Mouse (Mus musculus): ENCODE data around the gene Rusc2. TPM values are rescaled to one million over a fixed set of nuclear protein-coding genes. Genes with fewer than 3 reads are reported as not detected.

Gene Rusc2
- polyA plus RNA-seq, 1 experiment from 2014 or later = 15.1 TPM

DNA sequence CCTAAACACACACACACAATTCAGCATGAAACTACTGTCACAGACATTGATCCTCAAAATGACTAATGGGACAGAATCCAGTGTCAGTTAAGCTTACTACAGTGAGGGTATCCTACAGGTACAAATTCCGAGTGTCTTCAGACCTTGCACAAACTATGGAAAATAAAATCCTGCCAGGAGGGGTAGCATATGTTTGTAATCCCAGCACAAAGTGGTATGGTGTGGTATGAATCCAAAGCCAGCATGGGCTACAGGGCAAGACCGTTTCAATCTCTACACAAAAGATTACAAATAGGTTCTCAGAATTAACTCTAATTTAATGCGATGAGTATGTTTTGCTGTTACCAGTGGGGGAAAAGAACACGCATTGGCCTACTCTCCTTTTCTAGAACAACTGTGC, 59.9 kb downstream of the Rusc2 start, which contains the start of gene Tesk1:
Gene Tesk1 (plus strand): TSS at position 301 of the 400 bp plus-strand sequence.
- Histone ChIP-seq H3K27ac (ENCODE audit: low read length) (peak within 1 kb of the TSS; percentile 95), H3K36me3 (ENCODE audit: control insufficient read depth, insufficient read depth, low read length) (no peaks in the 10 kb centered on the region; the same call in 1 of the 2 replicates), H3K4me2 (ENCODE audit: low read depth, low read length) (peak within 1 kb of the TSS; percentile 95), H3K4me3 (replicated peaks; ENCODE audit: low read length) (peak within 1 kb of the TSS; percentile 94), H3K27me3 (ENCODE audit: control insufficient read depth, insufficient read depth, low read length) (no peaks in the 10 kb centered on the region), H3K9ac (ENCODE audit: low read length) (peak within 1 kb of the TSS; percentile 99), H3K9me3 (replicated peaks; ENCODE audit: control insufficient read depth, low read length) (no peaks in the 10 kb centered on the region), H3K4me1 (ENCODE audit: control insufficient read depth, insufficient read depth, low read length) (peaks cover 11% of the 10 kb centered on the region)
- no peak for ATAC-seq (ENCODE audit: insufficient read depth, low FRiP score)
- WGBS = 24% methylated on average over 4 of the region's 4 CpGs

GRCm38 (mm10) chr4:43442044-43442443, 60.3 kb downstream of the Rusc2 start:
- under 1% methylated on average over 33 of the region's 33 CpGs for WGBS
- H3K4me2 ChIP-seq (ENCODE audit: low read depth, low read length) = peak overlapping the region; percentile 95
- peak; percentile 94 for ATAC-seq (ENCODE audit: insufficient read depth, low FRiP score)
- H3K4me3 ChIP-seq (replicated peaks; ENCODE audit: low read length) = peak overlapping the region; percentile 94
- peaks cover 11% of the 10 kb centered on the region for H3K4me1 ChIP-seq (ENCODE audit: control insufficient read depth, insufficient read depth, low read length)
- no peaks in the 10 kb centered on the region for H3K9me3 ChIP-seq (replicated peaks; ENCODE audit: control insufficient read depth, low read length)
- H3K36me3 ChIP-seq (ENCODE audit: control insufficient read depth, insufficient read depth, low read length) = no peaks in the 10 kb centered on the region; the same call in 1 of the 2 replicates
- H3K9ac ChIP-seq (ENCODE audit: low read length) = peak overlapping the region; percentile 99
- H3K27ac ChIP-seq (ENCODE audit: low read length) = peak overlapping the region; percentile 95
- no peaks in the 10 kb centered on the region for H3K27me3 ChIP-seq (ENCODE audit: control insufficient read depth, insufficient read depth, low read length)

GRCm38 (mm10) chr4:43442456-43443361, 60.9 kb downstream of the Rusc2 start:
- H3K4me2 ChIP-seq (ENCODE audit: low read depth, low read length) = peak overlapping the region; percentile 95
- peak overlapping the region; percentile 94 for H3K4me3 ChIP-seq (replicated peaks; ENCODE audit: low read length)
- WGBS = under 1% methylated on average over 68 of the region's 88 CpGs

GRCm38 (mm10) chr4:43443511-43443910, 61.7 kb downstream of the Rusc2 start:
- Histone ChIP-seq H3K27ac (ENCODE audit: low read length) (peak overlapping the region; percentile 95), H3K4me2 (ENCODE audit: low read depth, low read length) (peak overlapping the region; percentile 95), H3K4me1 (ENCODE audit: control insufficient read depth, insufficient read depth, low read length) (peaks cover 11% of the 10 kb centered on the region), H3K4me3 (replicated peaks; ENCODE audit: low read length) (peak overlapping the region; percentile 94), H3K27me3 (ENCODE audit: control insufficient read depth, insufficient read depth, low read length) (no peaks in the 10 kb centered on the region), H3K36me3 (ENCODE audit: control insufficient read depth, insufficient read depth, low read length) (no peaks in the 10 kb centered on the region; the same call in 1 of the 2 replicates), H3K9me3 (replicated peaks; ENCODE audit: control insufficient read depth, low read length) (no peaks in the 10 kb centered on the region), H3K9ac (ENCODE audit: low read length) (peak overlapping the region; percentile 99)
- 1% methylated on average over 28 of the region's 28 CpGs for WGBS
- ATAC-seq (ENCODE audit: insufficient read depth, low FRiP score) = peak; percentile 1; the same call in 1 of the 2 replicates

More at GRCm38 (mm10) chr4:43442456-43443361, 60.9 kb downstream of the Rusc2 start:
- no peaks in the 10 kb centered on the region for H3K27me3 ChIP-seq (ENCODE audit: control insufficient read depth, insufficient read depth, low read length)
- no peaks in the 10 kb centered on the region; the same call in 1 of the 2 replicates for H3K36me3 ChIP-seq (ENCODE audit: control insufficient read depth, insufficient read depth, low read length)
- peaks cover 11% of the 10 kb centered on the region for H3K4me1 ChIP-seq (ENCODE audit: control insufficient read depth, insufficient read depth, low read length)
- H3K9ac ChIP-seq (ENCODE audit: low read length) = peak overlapping the region; percentile 99
- peak; percentile 79 for ATAC-seq (ENCODE audit: insufficient read depth, low FRiP score)
- no peaks in the 10 kb centered on the region for H3K9me3 ChIP-seq (replicated peaks; ENCODE audit: control insufficient read depth, low read length)
- H3K27ac ChIP-seq (ENCODE audit: low read length) = peak overlapping the region; percentile 95

- H3K9me3 ChIP-seq (replicated peaks; ENCODE audit: control insufficient read depth, low read length) = no peaks in the 10 kb centered on the region
- H3K27ac ChIP-seq (ENCODE audit: low read length) = no peak overlapping the region
- H3K4me2 ChIP-seq (ENCODE audit: low read depth, low read length) = no peak overlapping the region
- peaks cover 4% of the 10 kb centered on the region; the same call in 1 of the 2 replicates for H3K27me3 ChIP-seq (ENCODE audit: control insufficient read depth, insufficient read depth, low read length)
- 89% methylated on average over 13 of the region's 13 CpGs for WGBS
- H3K9ac ChIP-seq (ENCODE audit: low read length) = no peak overlapping the region
- ATAC-seq (ENCODE audit: insufficient read depth, low FRiP score) = no peak
- H3K4me1 ChIP-seq (ENCODE audit: control insufficient read depth, insufficient read depth, low read length) = peaks cover 11% of the 10 kb centered on the region
- no peak overlapping the region for H3K4me3 ChIP-seq (replicated peaks; ENCODE audit: low read length)
- H3K36me3 ChIP-seq (ENCODE audit: control insufficient read depth, insufficient read depth, low read length) = no peaks in the 10 kb centered on the region; the same call in 1 of the 2 replicates
These were observed 65.5 kb downstream of the Rusc2 start for GRCm38 (mm10) chr4:43447251-43447650.

- H3K9me3 ChIP-seq (replicated peaks; ENCODE audit: control insufficient read depth, low read length) = no peaks in the 10 kb centered on the region
- H3K9ac ChIP-seq (ENCODE audit: low read length) = no peak overlapping the region
- no peaks in the 10 kb centered on the region; the same call in 1 of the 2 replicates for H3K36me3 ChIP-seq (ENCODE audit: control insufficient read depth, insufficient read depth, low read length)
- no peak overlapping the region for H3K4me2 ChIP-seq (ENCODE audit: low read depth, low read length)
- H3K4me3 ChIP-seq (replicated peaks; ENCODE audit: low read length) = no peak overlapping the region
- H3K4me1 ChIP-seq (ENCODE audit: control insufficient read depth, insufficient read depth, low read length) = peaks cover 17% of the 10 kb centered on the region
- H3K27me3 ChIP-seq (ENCODE audit: control insufficient read depth, insufficient read depth, low read length) = peaks cover 13% of the 10 kb centered on the region
- no peak for ATAC-seq (ENCODE audit: insufficient read depth, low FRiP score)
- no peak overlapping the region for H3K27ac ChIP-seq (ENCODE audit: low read length)
- 84% methylated on average over 3 of the region's 3 CpGs for WGBS
These were observed 66.8 kb downstream of the Rusc2 start for GRCm38 (mm10) chr4:43448554-43448953.

- Histone ChIP-seq H3K4me3 (replicated peaks; ENCODE audit: low read length) (no peak overlapping the region), H3K4me2 (ENCODE audit: low read depth, low read length) (no peak overlapping the region), H3K9me3 (replicated peaks; ENCODE audit: control insufficient read depth, low read length) (no peaks in the 10 kb centered on the region), H3K27ac (ENCODE audit: low read length) (no peak overlapping the region), H3K27me3 (ENCODE audit: control insufficient read depth, insufficient read depth, low read length) (peaks cover 13% of the 10 kb centered on the region), H3K36me3 (ENCODE audit: control insufficient read depth, insufficient read depth, low read length) (no peaks in the 10 kb centered on the region), H3K9ac (ENCODE audit: low read length) (no peak overlapping the region), H3K4me1 (ENCODE audit: control insufficient read depth, insufficient read depth, low read length) (peaks cover 15% of the 10 kb centered on the region)
- no peak for ATAC-seq (ENCODE audit: insufficient read depth, low FRiP score)
- 42% methylated on average over 11 of the region's 11 CpGs for WGBS
These were observed 70.5 kb downstream of the Rusc2 start for GRCm38 (mm10) chr4:43452315-43452714.

- peak overlapping the region; percentile 22 for H3K4me3 ChIP-seq (replicated peaks; ENCODE audit: low read length)
- H3K9ac ChIP-seq (ENCODE audit: low read length) = peak overlapping the region; percentile 60
- WGBS = 3% methylated on average over 18 of the region's 18 CpGs
- peaks cover 13% of the 10 kb centered on the region for H3K27me3 ChIP-seq (ENCODE audit: control insufficient read depth, insufficient read depth, low read length)
- peak overlapping the region; percentile 40 for H3K4me2 ChIP-seq (ENCODE audit: low read depth, low read length)
- peaks cover 15% of the 10 kb centered on the region for H3K4me1 ChIP-seq (ENCODE audit: control insufficient read depth, insufficient read depth, low read length)
- no peak for ATAC-seq (ENCODE audit: insufficient read depth, low FRiP score)
- no peak overlapping the region for H3K27ac ChIP-seq (ENCODE audit: low read length)
- H3K36me3 ChIP-seq (ENCODE audit: control insufficient read depth, insufficient read depth, low read length) = no peaks in the 10 kb centered on the region
- no peaks in the 10 kb centered on the region for H3K9me3 ChIP-seq (replicated peaks; ENCODE audit: control insufficient read depth, low read length)
These were observed 71.6 kb downstream of the Rusc2 start for GRCm38 (mm10) chr4:43453413-43453812.
